Mouse (Mus musculus): ENCODE measurements around the gene Rars2. TPM values are rescaled to one million over a fixed set of nuclear protein-coding genes. Genes with fewer than 3 reads are reported as not detected.
"Not testable (repeated sequence)": the region's sequence is repeated elsewhere in the genome, so short reads cannot be mapped to it uniquely, and the experiment has no call there.

Rars2 gene
- total RNA-seq (2014; rRNA removed) (12.2 and 14.4 TPM in 2 replicates), polyA plus RNA-seq (2012; rRNA removed) (5.8 and 6.1 TPM in 2 replicates)

DNA sequence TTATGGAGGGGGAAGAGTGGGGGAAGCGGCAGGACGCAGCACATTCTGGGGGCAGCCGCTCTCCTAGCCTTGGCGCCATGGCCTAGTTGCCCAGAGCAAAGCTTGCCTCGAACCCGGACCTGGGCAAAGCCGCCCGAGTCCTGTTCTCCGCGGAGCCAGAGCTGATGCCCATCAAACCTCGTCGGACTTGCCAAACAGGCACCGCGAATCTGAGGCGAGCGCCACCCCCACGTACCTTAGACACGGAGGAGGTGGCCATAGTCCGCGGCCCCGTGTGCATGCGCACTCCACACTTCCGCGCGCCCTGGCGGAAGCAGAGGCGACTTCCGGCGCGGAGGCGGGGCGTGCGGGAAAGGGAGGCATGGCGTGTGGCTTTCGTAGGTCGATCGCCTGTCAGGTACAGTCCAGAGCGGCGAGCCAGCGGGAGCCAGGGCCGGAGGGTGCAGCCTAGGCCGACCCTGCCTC, at the start of gene Rars2, which contains the start of gene Orc3:
Gene Rars2, plus strand, starts transcription at position 328 of the 465 bp plus-strand sequence.
Gene Orc3, minus strand, starts transcription at position 315 of the 465 bp plus-strand sequence.
- DNase-seq (ENCODE audit: extremely low read depth, low read depth, low spot score), result peak; percentile 86
- WGBS, result under 1% methylated on average over 42 of the region's 42 CpGs
- H3K9ac ChIP-seq (ENCODE audit: low read depth, low read length), result peak within 1 kb of the TSS; percentile 87
- H3K27me3 ChIP-seq (ENCODE audit: control insufficient read depth, insufficient read depth, low read length), result no peaks in the 10 kb centered on the region
- H3K27ac ChIP-seq (replicated peaks; ENCODE audit: insufficient read depth, low read depth, low read length), result peak within 1 kb of the TSS; percentile 68
- peaks cover 7% of the 10 kb centered on the region for H3K4me1 ChIP-seq (ENCODE audit: control insufficient read depth, insufficient read depth, low read length)
- H3K36me3 ChIP-seq (ENCODE audit: control insufficient read depth, insufficient read depth, low read length), result peaks cover 2% of the 10 kb centered on the region; the same call in 1 of the 2 replicates
- H3K4me3 ChIP-seq (ENCODE audit: insufficient read depth, low read depth, low read length), result peak within 1 kb of the TSS; percentile 75
- no peaks in the 10 kb centered on the region; the same call in 1 of the 2 replicates for H3K79me2 ChIP-seq (ENCODE audit: control insufficient read depth, insufficient read depth, low read length)
- peak; percentile 71 for TF ChIP-seq POLR2A (IDR thresholded peaks at IDR 0.05; ENCODE audit: extremely low read depth, insufficient read depth, low read length)
- TF ChIP-seq CTCF (IDR thresholded peaks at IDR 0.05; ENCODE audit: low read depth, low read length), result 0 out of 2 replicates have a peak, but pooled peaks have one; percentile 5

GRCm38 (mm10) chr4:34566226-34566625, 48.5 kb upstream of the Rars2 start:
- 62% methylated on average over 6 of the region's 6 CpGs for WGBS
- DNase-seq (ENCODE audit: extremely low read depth, low read depth, low spot score), result peak; percentile 61
- TF ChIP-seq POLR2A (IDR thresholded peaks at IDR 0.05; ENCODE audit: extremely low read depth, insufficient read depth, low read length), result no peak
- no peak for TF ChIP-seq CTCF (IDR thresholded peaks at IDR 0.05; ENCODE audit: low read depth, low read length)
- no peaks in the 10 kb centered on the region; the same call in 1 of the 2 replicates for H3K79me2 ChIP-seq (ENCODE audit: control insufficient read depth, insufficient read depth, low read length)
- peaks cover 63% of the 10 kb centered on the region for H3K36me3 ChIP-seq (ENCODE audit: control insufficient read depth, insufficient read depth, low read length)
- H3K4me3 ChIP-seq (ENCODE audit: insufficient read depth, low read depth, low read length), result no peak overlapping the region
- H3K27me3 ChIP-seq (ENCODE audit: control insufficient read depth, insufficient read depth, low read length), result no peaks in the 10 kb centered on the region
- no peak overlapping the region for H3K27ac ChIP-seq (replicated peaks; ENCODE audit: insufficient read depth, low read depth, low read length)
- H3K9ac ChIP-seq (ENCODE audit: low read depth, low read length), result no peak overlapping the region
- H3K4me1 ChIP-seq (ENCODE audit: control insufficient read depth, insufficient read depth, low read length), result no peaks in the 10 kb centered on the region; the same call in 1 of the 2 replicates

GRCm38 (mm10) chr4:34572876-34573275, 41.9 kb upstream of the Rars2 start:
- Histone ChIP-seq H3K79me2 (ENCODE audit: control insufficient read depth, insufficient read depth, low read length) (no peaks in the 10 kb centered on the region), H3K9ac (ENCODE audit: low read depth, low read length) (no peak overlapping the region), H3K4me1 (ENCODE audit: control insufficient read depth, insufficient read depth, low read length) (no peaks in the 10 kb centered on the region), H3K27ac (replicated peaks; ENCODE audit: insufficient read depth, low read depth, low read length) (no peak overlapping the region), H3K27me3 (ENCODE audit: control insufficient read depth, insufficient read depth, low read length) (no peaks in the 10 kb centered on the region), H3K4me3 (ENCODE audit: insufficient read depth, low read depth, low read length) (no peak overlapping the region), H3K36me3 (ENCODE audit: control insufficient read depth, insufficient read depth, low read length) (peaks cover 84% of the 10 kb centered on the region)
- WGBS, result 61% methylated on average over 2 of the region's 2 CpGs
- no peak for TF ChIP-seq POLR2A (IDR thresholded peaks at IDR 0.05; ENCODE audit: extremely low read depth, insufficient read depth, low read length)
- no peak for TF ChIP-seq CTCF (IDR thresholded peaks at IDR 0.05; ENCODE audit: low read depth, low read length)
- no peak for DNase-seq (ENCODE audit: extremely low read depth, low read depth, low spot score)

- no peak for DNase-seq (ENCODE audit: extremely low read depth, low read depth, low spot score)
- Histone ChIP-seq H3K27ac (replicated peaks; ENCODE audit: insufficient read depth, low read depth, low read length) (no peak overlapping the region), H3K36me3 (ENCODE audit: control insufficient read depth, insufficient read depth, low read length) (peaks cover 70% of the 10 kb centered on the region), H3K9ac (ENCODE audit: low read depth, low read length) (no peak overlapping the region), H3K4me3 (ENCODE audit: insufficient read depth, low read depth, low read length) (no peak overlapping the region), H3K27me3 (ENCODE audit: control insufficient read depth, insufficient read depth, low read length) (no peaks in the 10 kb centered on the region), H3K79me2 (ENCODE audit: control insufficient read depth, insufficient read depth, low read length) (no peaks in the 10 kb centered on the region), H3K4me1 (ENCODE audit: control insufficient read depth, insufficient read depth, low read length) (no peaks in the 10 kb centered on the region)
- TF ChIP-seq POLR2A (IDR thresholded peaks at IDR 0.05; ENCODE audit: extremely low read depth, insufficient read depth, low read length) (no peak), CTCF (IDR thresholded peaks at IDR 0.05; ENCODE audit: low read depth, low read length) (no peak)
- 94% methylated on average over 2 of the region's 2 CpGs for WGBS
These were observed 37.7 kb upstream of the Rars2 start for GRCm38 (mm10) chr4:34577028-34577427.

DNA sequence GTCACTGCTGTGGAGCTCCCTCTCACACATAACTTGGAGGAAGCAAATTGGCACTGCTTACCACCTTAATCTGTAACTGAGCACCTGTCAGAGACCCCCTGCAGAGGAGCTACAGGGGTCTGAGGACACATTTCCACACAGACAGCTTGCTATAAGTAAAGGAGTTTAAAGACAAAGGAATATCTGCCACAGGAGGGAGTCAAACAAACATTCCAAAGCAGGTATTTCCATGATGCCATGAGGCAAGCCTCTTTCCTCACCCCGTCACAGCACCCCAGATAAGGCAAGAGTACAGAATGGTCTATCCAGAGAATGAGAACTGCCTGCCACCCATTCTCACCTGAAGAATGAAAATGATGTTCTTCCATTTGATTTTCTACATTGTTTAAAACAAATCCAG, 35.5 kb upstream of the Rars2 start:
- Histone ChIP-seq H3K36me3 (ENCODE audit: control insufficient read depth, insufficient read depth, low read length) (peaks cover 61% of the 10 kb centered on the region), H3K27me3 (ENCODE audit: control insufficient read depth, insufficient read depth, low read length) (no peaks in the 10 kb centered on the region), H3K79me2 (ENCODE audit: control insufficient read depth, insufficient read depth, low read length) (no peaks in the 10 kb centered on the region), H3K9ac (ENCODE audit: low read depth, low read length) (no peak overlapping the region), H3K4me1 (ENCODE audit: control insufficient read depth, insufficient read depth, low read length) (no peaks in the 10 kb centered on the region), H3K27ac (replicated peaks; ENCODE audit: insufficient read depth, low read depth, low read length) (no peak overlapping the region), H3K4me3 (ENCODE audit: insufficient read depth, low read depth, low read length) (no peak overlapping the region)
- DNase-seq (ENCODE audit: extremely low read depth, low read depth, low spot score), result no peak
- WGBS, result 92% methylated on average over 1 of the region's 1 CpGs
- TF ChIP-seq POLR2A (IDR thresholded peaks at IDR 0.05; ENCODE audit: extremely low read depth, insufficient read depth, low read length), result no peak
- TF ChIP-seq CTCF (IDR thresholded peaks at IDR 0.05; ENCODE audit: low read depth, low read length), result no peak

GRCm38 (mm10) chr4:34581489-34581888, 33.3 kb upstream of the Rars2 start:
- not testable (repeated sequence) for H3K4me3 ChIP-seq (ENCODE audit: insufficient read depth, low read depth, low read length); H3K27me3 ChIP-seq (ENCODE audit: control insufficient read depth, insufficient read depth, low read length); DNase-seq (ENCODE audit: extremely low read depth, low read depth, low spot score); H3K4me1 ChIP-seq (ENCODE audit: control insufficient read depth, insufficient read depth, low read length); H3K27ac ChIP-seq (replicated peaks; ENCODE audit: insufficient read depth, low read depth, low read length); H3K9ac ChIP-seq (ENCODE audit: low read depth, low read length); H3K79me2 ChIP-seq (ENCODE audit: control insufficient read depth, insufficient read depth, low read length)
- peaks cover 49% of the 10 kb centered on the region for H3K36me3 ChIP-seq (ENCODE audit: control insufficient read depth, insufficient read depth, low read length)
- 81% methylated on average over 1 of the region's 1 CpGs for WGBS
